Mouse (Mus musculus) forebrain, embryonic 14.5 days (tissue): ENCODE data around the gene Drc3. TPM values are rescaled to one million over a fixed set of nuclear protein-coding genes. Genes with fewer than 3 reads are reported as not detected.

Source experiments
- ATAC-seq: fragments of 200-750 bp; cut with Nextera tagmentation; 2 replicates; pipeline ENCODE4 v1.8.0; 2017; ENCODE audit warnings: mild to moderate bottlenecking, moderate library complexity
- DNase-seq: peaks from one replicate; pipeline ENCODE4 v3.0.0-alpha.2; 2015; ENCODE audit warnings: low spot score
- H3K27ac ChIP-seq: fragments of 300-500 bp; sonication (generic); 2 replicates; pipeline ENCODE4 v1.5.1; 2014; ENCODE audit warnings: low read depth, mild to moderate bottlenecking, control low read depth, low read length, moderate library complexity
- H3K27me3 ChIP-seq: fragments of 300-500 bp; sonication (generic); replicated peaks from 2 replicates; pipeline ENCODE4 v1.6.1; 2014; ENCODE audit warnings: low read length, control low read depth, mixed read lengths; ENCODE audit not compliant: control insufficient read depth, insufficient read depth
- H3K36me3 ChIP-seq: fragments of 300-500 bp; sonication (generic); 2 replicates; pipeline ENCODE4 v1.6.1; 2014; ENCODE audit warnings: low read length, control low read depth; ENCODE audit not compliant: control insufficient read depth, insufficient read depth
- H3K4me1 ChIP-seq: fragments of 300-500 bp; sonication (generic); 2 replicates; pipeline ENCODE4 v1.6.1; 2014; ENCODE audit warnings: antibody characterized with exemption, low read length, control low read depth; ENCODE audit not compliant: control insufficient read depth, insufficient read depth
- H3K4me2 ChIP-seq: fragments of 300-500 bp; sonication (generic); 2 replicates; pipeline ENCODE4 v1.6.1; 2014; ENCODE audit warnings: mild to moderate bottlenecking, control low read depth, low read length
- H3K4me3 ChIP-seq: fragments of 300-500 bp; sonication (generic); 2 replicates; pipeline ENCODE4 v1.5.1; 2014; ENCODE audit warnings: low read depth, low read length, control low read depth
- H3K9ac ChIP-seq: fragments of 300-500 bp; sonication (generic); 2 replicates; pipeline ENCODE4 v1.6.1; 2014; ENCODE audit warnings: mild to moderate bottlenecking, low read length, control low read depth, moderate library complexity
- H3K9me3 ChIP-seq: fragments of 300-500 bp; sonication (generic); replicated peaks from 2 replicates; pipeline ENCODE4 v1.6.1; 2016; ENCODE audit warnings: low read length, control low read depth, mixed read lengths; ENCODE audit not compliant: control insufficient read depth
- WGBS: fragments of 180-500 bp; shearing (Covaris S2); extraction: QIAGEN DNeasy Blood & Tissue Kit; methylation state at CpG from one replicate; pipeline ENCODE4 v1.1.7; 2014; 5-methylcytosine and 5-hydroxymethylcytosine counted together
- polyA plus RNA-seq: library from polyadenylated mRNA; unstranded; fragments of >200 nt; fragmentation: Nextera tagmentation; extraction: Ambion mirVana; gene quantifications from 2 replicates; pipeline ENCODE4 v1.2.1, GENCODE M21; 2014

Gene Drc3
- polyA plus RNA-seq, 1 experiment from 2014 or later: 5.9 TPM

DNA sequence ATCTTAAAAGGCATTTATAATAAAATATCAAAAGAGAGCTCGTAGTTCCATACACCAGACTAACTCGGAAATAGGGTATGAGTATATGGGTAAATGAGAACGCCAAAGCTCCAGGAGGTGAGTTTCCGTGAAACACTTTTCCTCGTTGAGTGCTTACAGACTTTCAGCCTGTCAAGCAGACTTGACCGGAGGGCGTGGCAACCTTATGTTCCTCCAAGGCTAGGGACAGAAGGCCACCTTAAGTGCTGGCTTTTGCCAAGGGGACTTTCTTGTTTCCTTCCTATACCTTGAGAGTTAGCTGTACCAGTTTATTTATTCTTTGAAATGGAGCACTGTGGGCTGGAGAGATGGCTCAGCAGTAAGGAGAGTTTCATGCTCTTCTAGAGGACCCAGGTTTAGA lies 87.0 kb downstream of the Drc3 start:
- Histone ChIP-seq H3K9me3 (no peaks in the 10 kb centered on the region), H3K27me3 (no peaks in the 10 kb centered on the region), H3K4me3 (no peak overlapping the region), H3K4me1 (no peaks in the 10 kb centered on the region), H3K4me2 (no peak overlapping the region), H3K36me3 (peaks cover 75% of the 10 kb centered on the region), H3K27ac (no peak overlapping the region), H3K9ac (no peak overlapping the region)
- 43% methylated on average over 7 of the region's 7 CpGs for WGBS
- no peak for DNase-seq
- ATAC-seq: no peak

DNA sequence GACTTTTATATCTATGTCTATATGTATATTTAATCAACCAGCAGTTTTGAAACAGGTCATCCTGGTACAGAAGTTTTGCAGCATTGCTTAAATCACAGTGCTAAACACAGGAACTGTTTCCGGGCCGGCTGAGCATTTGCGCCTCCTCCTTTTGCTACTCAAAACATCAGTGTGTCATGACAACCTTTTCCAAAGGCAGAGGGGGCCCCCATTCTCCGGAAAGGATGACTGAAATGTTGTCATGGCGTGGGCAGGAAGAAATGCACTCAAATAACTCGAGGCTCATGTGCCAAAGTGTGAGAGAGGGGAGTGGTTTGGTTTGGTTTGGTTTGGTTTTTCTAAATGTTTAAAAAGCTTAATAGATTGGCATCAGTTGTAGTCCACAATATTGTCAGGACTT lies 89.8 kb downstream of the Drc3 start:
- no peak for DNase-seq
- H3K27me3 ChIP-seq: no peaks in the 10 kb centered on the region
- ATAC-seq: no peak
- 87% methylated on average over 6 of the region's 6 CpGs for WGBS
- H3K4me3 ChIP-seq: no peak overlapping the region
- no peak overlapping the region for H3K4me2 ChIP-seq
- H3K9me3 ChIP-seq: no peaks in the 10 kb centered on the region
- H3K36me3 ChIP-seq: peaks cover 50% of the 10 kb centered on the region
- no peak overlapping the region for H3K27ac ChIP-seq
- no peaks in the 10 kb centered on the region for H3K4me1 ChIP-seq
- no peak overlapping the region for H3K9ac ChIP-seq

Other genes with a start within 250 kb of the Drc3 start
- 26.4 and 28.5 TPM in 2 replicates for gene Rai1, start 248.3 kb upstream of the Drc3 start, polyA plus RNA-seq
- 42.6 and 44.3 TPM in 2 replicates for gene Srebf1, start 130.7 kb upstream of the Drc3 start, polyA plus RNA-seq
- 23.0 and 31.6 TPM in 2 replicates for gene Tom1l2, start 424 bp upstream of the Drc3 start, polyA plus RNA-seq
- 16.5 and 23.1 TPM in 2 replicates for gene Gid4, start 63.8 kb downstream of the Drc3 start, polyA plus RNA-seq
- gene Atpaf2, start 65.1 kb downstream of the Drc3 start, polyA plus RNA-seq: 37.4 and 40.3 TPM in 2 replicates
- gene Drg2, start 101.3 kb downstream of the Drc3 start, polyA plus RNA-seq: 111 and 115 TPM in 2 replicates
- 0.08 and 0.09 TPM in 2 replicates for gene Myo15, start 116.0 kb downstream of the Drc3 start, polyA plus RNA-seq
- gene Alkbh5, start 183.1 kb downstream of the Drc3 start, polyA plus RNA-seq: 17.8 and 21.5 TPM in 2 replicates